Mouse (Mus musculus) T-cell, adult 2 months (primary cell): ENCODE results near the gene Trnt1.

ENCODE experiments used
- DNase-seq: peaks from one replicate; pipeline ENCODE4 v3.0.0; 2022; ENCODE audit warnings: low spot score

The Trnt1 gene

DNA sequence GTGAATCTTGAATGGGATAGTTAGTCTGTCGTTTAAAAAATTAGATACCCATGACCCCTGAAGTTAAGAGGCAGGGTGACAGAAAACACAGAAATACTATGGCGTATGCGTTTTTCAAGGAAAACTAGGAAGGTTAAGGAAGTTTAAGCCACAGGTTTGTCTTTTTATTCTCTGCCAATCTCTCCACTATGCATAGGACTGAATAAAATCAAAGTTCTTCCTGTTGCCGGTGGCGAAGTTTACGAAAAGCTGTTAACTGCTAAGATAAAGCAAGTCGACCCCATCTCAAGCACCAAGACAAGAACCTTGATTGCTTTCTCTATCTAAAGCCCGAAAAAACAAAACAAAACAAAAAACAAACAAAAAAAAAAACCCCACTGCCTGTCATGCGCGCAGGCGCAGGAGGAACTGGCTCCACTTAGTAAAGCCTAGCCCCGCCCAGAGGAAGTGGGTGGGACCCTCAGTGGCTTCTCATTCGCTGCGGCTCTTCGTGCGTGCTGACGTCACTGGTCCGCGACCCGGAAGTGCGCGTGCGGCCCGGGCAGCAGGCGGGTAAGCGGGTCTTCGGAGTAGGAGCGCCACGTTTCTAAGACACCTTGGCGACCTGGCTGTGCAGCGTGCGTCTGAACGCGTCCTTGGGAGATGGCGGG, at the start of gene Trnt1:
TSS of gene Trnt1 (plus strand) at position 481 of the 650 bp plus-strand sequence.
- peak; percentile 98 for DNase-seq

DNA sequence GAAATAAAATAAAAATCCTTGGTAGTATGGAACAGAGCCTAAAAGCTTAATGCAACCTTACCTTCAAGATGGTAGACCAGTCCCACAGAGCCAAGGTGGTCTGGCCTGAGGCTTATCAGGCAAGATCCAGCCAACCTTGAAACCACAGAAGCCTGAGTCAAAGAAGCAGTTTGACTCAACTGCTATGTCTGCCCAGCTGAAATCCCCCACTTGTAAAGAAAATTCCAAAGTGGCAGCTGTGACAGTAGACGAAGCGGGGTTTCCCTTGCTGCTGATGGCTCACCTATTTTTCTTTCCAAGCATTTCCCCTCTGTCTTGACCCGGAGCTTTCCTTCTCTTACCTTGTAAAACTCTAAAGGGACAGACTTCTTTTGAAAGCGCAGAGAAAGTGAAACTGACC, 43.3 kb upstream of the Trnt1 start:
- DNase-seq, result no peak

DNA sequence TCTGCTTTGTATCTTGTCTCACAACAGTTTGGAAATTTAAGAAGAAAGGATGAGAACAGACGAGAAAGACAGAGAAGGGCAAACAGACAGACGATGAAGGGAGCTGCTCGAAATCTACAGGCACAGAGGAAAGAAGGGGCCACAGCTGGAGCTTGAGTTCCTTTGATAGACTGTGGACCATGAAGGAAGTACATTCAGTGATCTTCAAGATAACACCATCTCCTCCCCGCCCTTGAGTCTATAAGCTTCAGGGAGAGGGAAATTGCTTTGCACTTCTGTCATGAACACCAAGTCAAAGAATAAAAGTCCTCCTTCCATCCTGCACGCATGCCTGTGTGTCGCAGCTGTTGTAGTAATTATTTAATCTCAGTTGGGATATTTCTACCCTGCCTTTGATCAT, 42.8 kb upstream of the Trnt1 start:
- DNase-seq, result no peak

DNA sequence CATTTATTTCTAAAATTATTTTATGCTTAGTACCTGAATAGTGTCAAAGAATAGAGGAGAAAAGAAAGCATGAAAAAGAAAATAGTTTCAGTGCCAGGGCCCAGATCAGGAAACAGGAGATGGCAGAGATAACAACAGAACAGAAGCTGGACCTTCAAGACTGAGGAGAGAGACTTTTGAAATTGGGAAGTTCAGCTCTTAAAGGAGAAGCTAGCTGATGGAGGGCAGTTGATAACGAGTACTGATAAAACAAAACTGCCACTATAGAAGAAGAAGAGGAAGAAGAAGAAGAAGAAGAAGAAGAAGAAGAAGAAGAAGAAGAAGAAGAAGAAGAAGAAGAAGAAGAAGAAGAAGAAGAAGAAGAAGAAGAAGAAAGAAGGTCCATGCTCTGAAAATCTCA, 41.2 kb upstream of the Trnt1 start:
- DNase-seq, result no peak

DNA sequence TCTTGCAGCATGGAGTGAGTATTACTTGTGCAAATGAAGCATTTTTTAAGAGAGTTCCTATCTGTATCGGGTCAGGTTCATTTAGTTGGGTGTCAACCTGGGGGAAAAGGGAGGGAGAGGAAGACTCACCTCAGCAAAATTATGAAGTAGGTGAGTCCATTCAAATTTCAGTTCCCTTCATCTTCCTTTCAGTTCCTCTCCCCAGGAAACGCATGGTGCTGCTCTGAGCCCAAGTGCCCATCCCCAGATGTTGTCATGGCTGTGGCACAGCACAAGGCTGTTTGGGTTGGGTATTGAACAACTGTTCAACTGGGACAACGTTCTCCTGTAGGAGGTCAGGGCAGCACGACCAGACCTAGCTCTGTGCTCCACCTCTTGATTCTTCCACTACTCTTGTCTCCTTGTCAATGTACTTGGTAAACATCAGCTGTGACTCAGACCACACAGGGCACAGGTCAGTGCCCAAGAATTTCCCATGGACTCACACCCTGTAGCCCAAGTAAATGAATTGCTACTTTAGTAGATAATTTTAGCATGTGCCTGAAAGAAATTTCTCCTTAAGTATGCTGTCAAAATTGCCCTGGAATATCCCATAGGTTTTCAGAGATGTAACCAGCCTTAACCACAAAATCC, 39.1 kb upstream of the Trnt1 start:
- DNase-seq, result no peak

DNA sequence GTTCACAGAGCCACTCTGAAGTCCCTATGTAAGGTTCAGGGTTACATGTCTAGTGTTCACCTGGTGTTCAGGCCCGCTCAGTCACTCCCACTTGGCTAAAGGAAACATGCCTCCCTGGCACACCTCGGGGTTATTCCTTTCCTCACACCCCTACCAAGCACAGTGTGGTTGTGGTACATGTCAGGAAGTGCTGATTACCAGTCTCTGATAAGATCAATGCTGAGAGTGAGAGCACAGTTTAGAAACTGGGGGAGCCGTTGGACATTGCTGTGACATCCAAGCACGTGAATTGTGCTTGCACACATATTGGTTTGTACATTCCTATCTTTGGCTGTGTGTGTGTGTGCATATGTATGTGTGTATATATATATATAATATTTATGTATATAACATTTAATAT, 36.4 kb upstream of the Trnt1 start:
- no peak for DNase-seq

DNA sequence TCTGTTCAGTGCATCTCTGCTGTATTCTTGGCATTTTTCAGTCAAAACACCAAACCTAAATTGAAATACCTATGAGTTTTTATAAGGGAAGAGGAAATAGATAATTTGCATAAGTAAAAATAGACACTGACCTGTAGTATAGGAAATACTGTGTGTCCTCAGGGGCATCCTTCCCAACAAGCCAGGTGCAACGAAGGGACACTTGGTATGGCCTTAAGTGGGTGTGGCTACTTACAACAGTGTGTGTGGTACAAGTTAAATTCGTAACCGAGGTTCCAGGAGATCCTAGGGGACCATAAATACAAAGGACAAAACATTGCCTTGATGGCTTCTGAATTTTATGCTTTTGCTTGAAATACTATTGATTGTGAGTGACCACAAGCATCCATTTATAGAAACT, 30.7 kb upstream of the Trnt1 start:
- no peak for DNase-seq

DNA sequence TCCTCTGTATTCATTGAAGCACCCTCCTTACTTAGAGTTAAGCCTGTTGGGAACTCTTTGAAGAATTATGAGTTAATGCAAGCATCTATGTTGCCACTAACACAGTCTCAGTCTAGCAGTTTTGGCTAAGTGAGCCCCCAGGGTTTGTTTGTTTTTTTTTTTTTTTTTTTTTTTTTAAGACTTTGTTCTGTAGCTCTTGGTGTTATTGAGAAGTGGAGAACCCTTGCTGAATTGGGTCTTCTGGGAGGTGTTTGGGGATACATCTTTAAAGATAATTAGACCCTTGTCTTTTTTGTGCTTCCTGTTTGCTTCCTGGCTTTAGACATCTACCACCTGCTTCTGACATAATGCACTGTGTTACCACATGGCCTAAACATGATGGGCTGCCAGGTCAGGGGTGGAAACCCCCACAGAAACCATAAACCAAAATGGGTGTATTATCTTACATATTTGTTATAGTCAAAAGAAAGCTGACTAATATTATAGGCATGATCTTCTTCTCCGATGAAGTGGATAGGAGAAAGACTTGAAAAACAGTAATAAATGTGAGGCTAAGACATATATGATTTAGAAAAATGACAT, 28.6 kb upstream of the Trnt1 start:
- no peak for DNase-seq

DNA sequence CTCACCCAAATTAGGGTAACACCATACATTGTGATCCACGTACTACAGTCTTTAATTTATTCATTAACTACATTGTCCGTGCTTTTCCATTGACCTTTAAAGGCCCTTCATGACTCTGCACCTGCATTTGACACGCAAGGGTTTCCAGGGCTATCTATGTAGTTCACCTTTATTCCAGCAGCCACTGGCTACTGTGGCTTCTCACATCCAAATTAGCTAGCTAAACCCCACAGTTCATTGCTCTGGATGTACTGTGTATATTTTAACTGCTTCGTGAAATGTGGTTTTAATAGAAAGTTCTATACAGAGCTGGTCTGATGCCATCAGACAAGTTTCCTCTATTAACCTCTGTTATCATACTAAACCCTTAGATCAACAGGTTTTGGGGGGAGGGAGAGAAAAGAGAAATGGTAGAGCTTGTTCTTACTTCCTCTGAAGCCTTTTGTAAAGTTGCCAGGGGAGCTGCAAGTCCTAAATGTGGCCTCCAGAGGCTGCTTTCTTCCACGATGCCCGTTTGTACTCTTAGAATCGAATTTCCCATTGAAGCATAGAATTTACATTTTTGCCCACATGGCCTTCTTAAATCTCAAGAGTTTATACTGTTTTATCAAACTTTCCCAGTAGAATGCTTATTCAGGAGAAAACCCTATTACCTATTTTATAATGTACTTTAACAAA, 25.2 kb upstream of the Trnt1 start:
- DNase-seq, result no peak

DNA sequence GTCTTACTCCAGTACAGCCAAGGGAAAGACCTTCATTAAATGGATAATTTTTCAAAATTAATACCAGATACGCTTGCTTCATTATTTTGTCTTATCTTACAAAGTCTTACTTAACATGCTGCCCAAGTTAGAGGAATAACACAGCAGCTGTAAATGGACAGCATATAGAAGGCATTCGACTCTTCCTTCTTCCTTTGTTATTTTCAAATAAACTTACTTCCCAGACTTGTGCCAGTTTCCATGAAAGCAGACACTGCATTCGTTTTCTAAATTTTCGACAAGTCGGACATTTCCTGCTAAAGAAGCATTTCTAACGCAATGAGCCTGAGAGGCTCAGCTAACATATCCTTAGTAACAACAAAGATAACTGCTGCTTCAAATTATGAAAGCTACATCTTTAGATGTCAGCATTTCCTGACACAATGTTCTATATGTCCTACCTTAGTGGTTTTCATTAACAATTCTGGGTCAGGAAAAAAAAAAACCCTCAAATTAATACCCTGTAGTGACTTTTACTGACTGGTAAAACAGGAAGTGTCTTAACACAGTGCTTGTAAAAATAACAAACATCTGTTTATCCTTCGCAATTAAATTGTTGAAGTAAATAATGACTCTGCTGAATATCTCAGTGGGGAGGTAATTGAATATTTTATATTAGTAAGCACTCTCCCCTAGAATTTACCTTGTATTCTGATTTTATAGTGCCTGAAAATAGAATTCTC, 23.1 kb upstream of the Trnt1 start:
- no peak for DNase-seq

DNA sequence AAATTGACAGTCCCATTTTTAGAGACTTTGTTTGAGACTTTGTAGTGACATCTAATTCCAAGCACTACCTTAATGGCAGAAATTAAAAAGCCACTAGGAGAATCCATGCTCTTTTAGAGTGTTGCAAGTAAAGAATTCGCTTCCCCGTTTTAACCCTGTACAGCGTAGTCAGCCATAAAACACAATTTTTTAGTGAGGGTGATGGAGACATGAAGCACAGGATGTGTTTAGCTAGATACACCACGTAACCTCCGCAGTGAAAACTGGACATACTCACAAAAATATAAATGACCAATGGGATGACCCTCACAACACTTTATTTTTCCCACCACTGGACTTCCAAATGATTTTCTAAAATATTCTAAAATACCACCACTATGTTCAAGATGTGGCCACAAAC, 21.7 kb upstream of the Trnt1 start:
- DNase-seq, result no peak

DNA sequence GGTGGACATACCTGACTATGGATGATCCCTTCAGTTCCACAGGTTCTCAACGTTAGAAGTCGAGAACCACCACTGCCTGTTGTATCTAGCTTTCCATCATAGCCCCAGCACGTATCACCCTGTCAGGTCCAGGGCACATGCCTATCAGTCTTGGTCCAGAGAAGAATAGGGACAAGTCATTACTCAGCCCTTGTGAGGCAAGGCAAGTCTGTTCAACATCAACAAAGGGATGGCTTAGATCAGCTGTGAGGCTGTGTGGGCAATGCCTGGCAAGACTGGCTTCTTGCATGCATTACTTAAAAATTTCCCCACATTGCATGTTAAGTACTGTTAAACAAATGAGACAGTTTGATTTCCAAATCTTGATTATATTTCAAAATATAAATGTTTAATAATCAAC, 21.1 kb upstream of the Trnt1 start:
- no peak for DNase-seq

DNA sequence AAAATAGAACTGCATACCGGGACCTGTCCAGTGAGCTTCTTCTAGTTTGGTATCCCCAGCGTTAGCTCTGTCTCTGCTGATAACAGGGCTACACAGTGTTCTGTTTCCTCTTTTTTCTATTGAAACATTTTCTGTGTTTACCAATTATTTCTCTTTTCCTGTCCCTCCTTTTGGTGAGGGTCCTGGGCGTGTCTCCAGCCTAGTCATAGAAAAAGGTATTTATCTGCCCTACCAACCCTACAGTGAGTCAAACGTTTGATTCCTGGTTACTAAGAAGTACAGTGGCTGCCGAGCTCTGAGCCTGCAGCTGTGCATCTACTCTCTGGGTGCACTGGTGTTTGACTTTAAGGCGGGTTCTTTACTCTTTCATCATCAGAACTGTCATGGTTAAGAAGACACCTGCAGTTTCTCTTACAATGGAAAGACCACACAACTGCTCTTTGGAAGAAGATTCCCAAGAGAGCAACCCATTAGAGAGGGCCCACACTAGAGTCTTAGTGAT, 20.0 kb upstream of the Trnt1 start, which contains the start of gene Il5ra:
TSS of gene Il5ra (minus strand) at position 151 of the 502 bp plus-strand sequence.
- no peak for DNase-seq

DNA sequence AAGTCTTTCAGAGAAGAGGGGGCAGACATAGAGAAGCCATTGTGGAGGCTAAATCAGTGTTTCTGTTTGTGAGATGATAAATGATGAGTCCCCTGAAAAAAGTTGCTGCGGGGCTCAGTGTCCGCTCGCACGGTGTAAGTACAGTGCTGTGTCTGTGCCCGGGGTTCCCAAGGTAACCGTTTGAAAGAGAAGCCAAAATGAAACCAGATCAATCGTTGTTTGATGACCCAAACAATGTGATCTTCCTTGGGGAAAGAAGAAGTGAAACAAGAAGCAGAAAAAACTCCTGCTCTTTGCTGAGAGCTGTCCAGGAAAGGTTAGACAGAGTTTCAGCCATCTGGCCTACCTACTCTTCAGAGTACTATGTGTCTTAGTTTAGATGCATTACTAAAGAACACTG, 18.6 kb upstream of the Trnt1 start:
- no peak for DNase-seq

DNA sequence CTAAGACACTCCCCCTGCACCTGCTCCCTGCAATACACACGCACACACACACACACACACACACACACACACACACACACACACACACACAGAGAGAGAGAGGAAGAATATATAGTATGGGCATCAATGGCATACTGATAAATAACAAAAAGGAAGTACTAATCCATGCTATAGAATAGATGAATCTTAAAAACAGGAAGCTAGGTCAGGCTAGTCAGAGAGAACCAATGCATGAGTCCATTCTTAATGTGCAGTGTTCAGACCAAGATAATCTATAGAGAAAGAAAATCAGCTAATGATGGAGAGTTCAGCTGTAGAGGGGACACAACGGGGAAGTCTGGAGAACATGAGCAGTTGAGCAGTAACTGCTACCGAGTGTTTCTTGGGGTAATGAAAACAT, 10.6 kb upstream of the Trnt1 start:
- no peak for DNase-seq

DNA sequence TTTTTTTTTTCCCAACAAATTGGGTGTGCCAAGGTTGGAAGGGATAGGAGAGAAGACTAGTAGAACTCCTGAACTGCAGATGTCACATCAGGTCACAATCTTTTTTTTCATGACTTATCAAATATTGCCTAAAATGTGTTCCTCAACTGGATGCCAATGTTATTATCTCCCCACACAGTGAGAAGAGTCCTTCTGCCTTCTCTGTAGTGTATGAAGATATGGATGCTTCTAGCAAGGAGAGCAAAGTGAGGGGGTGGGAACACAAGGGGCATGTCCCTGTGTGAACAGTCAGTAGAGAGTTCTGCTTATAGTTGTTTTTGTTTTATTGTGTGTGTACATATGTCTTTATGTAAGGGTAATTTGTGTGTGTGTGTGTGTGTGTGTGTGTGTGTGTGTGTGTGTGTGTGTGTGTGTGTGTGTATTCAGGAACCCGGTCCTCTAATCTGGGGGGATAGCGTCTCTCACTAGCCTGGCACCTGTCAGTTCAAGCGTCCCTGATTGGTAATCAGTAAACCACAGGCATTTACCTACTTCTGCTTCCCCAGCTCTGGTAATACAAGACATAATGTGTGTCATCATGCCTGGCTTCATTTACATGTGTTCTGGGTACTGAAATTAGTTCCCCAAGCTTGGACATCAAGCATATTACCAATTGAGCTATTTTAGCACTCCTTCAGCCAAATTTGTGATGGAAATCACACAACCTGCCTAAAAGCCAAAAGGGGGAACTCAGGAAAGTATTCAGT, 8.3 kb upstream of the Trnt1 start:
- DNase-seq, result no peak

DNA sequence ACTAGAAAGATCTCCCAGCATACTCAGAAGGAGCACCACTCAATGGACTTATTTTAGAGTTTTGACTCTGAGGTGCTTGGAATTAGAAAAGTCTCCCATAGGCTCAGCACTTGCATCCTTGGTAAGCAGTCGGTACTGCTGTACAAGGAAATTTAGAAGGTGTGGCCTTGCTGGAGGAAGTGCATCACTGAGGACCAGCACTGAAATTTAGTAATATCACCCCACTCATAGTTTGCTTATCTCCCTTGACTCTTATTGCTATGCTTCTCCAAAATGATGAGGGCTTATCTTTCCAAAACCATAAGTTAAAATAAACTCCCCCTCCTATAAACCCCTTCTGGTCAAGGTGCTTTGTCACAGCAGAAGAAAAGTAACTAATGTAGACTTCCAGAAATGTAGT, 7.4 kb upstream of the Trnt1 start:
- no peak for DNase-seq

DNA sequence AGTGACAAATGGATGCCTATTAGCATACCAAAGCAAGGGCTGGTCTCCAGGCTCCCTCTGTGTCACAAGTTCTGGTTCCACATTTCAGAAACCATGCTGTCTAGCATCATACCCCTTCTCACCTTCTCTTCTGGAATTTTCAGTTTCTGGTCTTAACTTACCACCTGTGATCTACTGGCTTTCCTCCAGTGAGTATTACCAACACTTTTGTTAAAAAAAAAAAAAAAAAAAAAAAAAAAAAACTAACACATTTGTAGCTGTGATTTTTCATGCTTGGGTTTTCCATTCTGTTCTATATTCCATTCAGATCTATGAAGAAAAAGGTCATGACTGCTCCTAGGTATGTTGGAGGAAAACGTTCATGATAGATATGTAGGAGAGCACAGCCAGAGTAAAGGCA, 3.0 kb upstream of the Trnt1 start:
- no peak for DNase-seq

DNA sequence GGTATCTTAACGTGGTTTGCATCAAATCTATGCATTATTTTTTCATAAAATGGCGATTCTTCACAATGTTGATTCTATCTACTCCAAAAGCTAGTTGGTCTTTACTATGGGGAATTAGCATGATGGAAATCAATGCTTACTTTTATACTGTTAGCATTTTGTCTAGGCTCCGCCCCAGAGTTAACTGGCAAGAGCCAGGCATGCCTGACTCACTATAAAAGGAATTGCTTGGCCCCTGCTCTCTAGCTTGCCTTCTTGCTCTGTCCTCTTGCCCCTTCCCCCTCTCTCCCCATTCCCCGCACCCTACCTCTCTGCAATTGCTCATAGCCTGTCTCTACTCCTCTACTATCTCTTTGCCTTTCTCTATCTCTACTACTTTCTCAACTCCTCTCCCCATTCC, 2.1 kb upstream of the Trnt1 start:
- no peak for DNase-seq

DNA sequence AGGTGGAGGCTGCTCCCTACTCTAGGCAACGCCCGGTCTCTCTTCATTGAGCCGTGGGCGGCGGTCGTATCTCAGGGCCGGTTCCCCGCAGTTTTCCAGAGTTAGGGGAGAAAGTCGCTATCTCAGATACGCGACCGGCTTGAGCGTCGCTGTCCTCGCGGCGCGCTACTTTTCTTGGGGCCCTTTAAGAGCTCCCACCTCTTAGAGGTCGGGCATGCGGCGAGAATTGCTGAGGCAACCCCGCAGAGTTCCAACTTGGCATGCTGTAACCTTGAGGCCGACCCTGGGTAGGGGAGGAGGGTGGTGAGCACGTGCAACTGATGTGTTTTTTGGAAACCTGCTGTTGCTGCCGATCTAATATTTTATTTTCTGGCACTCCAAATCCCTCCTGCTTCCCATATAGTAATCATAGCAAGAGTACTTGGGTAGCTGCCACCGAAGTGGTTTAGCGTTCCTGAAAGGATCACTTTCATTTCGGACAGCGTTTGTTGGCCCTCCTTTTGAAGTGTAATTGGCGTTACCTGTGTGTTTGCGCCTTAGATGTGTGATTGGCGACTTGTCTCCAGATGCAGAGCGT, 458 bp downstream of the Trnt1 start:
- DNase-seq, result no peak

DNA sequence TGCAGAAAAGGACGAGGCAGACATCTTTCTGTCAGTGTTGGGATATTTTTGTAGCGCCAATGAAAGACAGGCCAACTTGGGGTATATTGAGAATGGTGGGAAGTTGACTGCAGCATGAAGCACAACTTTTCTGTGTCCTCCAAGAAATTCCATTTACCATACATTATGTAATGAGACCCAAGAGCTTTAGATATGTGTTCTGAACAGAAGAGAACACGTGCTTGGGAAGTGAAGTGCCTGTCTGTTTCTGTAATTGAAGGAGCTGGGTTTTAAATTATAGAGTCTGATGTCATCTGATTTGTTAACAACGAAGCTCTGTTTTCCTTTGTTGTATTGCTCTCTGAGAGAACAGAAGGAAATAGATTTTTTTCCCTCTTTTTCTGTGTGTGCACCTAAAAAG, 1.1 kb downstream of the Trnt1 start:
- DNase-seq, result no peak
